Comparison of ENCODE assay signal across 7 mouse cellular contexts in genomic region chr9:47530544-47530921, GRCm38 (mm10). TPM values are rescaled to one million over a fixed set of nuclear protein-coding genes. Genes with fewer than 3 reads are reported as not detected.
DNase-seq lines count a peak whose midpoint lies in the region; ATAC-seq lines count a peak whose summit lies in the region.

No protein-coding gene starts in this region.

- 0% methylated on average over 13 of the region's 30 CpGs for WGBS in lung, embryonic 16.5 days
- WGBS in forebrain, embryonic 10.5 days, result 0% methylated on average over 27 of the region's 30 CpGs
- 0% methylated on average over 30 of the region's 30 CpGs for WGBS in intestine, embryonic 15.5 days
- under 1% methylated on average over 27 of the region's 30 CpGs for WGBS in neural tube, embryonic 13.5 days

- peak overlapping the region; percentile 84 for H3K9ac ChIP-seq in lung, embryonic 16.5 days (ENCODE audit: low read length)
- peak overlapping the region; percentile 68 for H3K9ac ChIP-seq in intestine, embryonic 15.5 days
- peak overlapping the region; percentile 93 for H3K9ac ChIP-seq in neural tube, embryonic 13.5 days

- peak overlapping the region; percentile 80 for H3K27ac ChIP-seq in lung, embryonic 16.5 days (ENCODE audit: low read length)
- H3K27ac ChIP-seq in forebrain, embryonic 10.5 days, result peak overlapping the region; percentile 96
- H3K27ac ChIP-seq in intestine, embryonic 15.5 days, result peak overlapping the region; percentile 48
- peak overlapping the region; percentile 93 for H3K27ac ChIP-seq in neural tube, embryonic 13.5 days (replicated peaks)

- H3K27me3 ChIP-seq in lung, embryonic 16.5 days (ENCODE audit: control insufficient read depth, insufficient read depth, low read depth, low read length), result peaks cover 32% of the 10 kb centered on the region
- peaks cover 10% of the 10 kb centered on the region for H3K27me3 ChIP-seq in forebrain, embryonic 10.5 days (ENCODE audit: poor library complexity, severe bottlenecking)
- peaks cover 30% of the 10 kb centered on the region for H3K27me3 ChIP-seq in intestine, embryonic 15.5 days (replicated peaks)
- no peaks in the 10 kb centered on the region for H3K27me3 ChIP-seq in neural tube, embryonic 13.5 days

- H3K9me3 ChIP-seq in lung, embryonic 16.5 days (ENCODE audit: control insufficient read depth, low read length), result no peaks in the 10 kb centered on the region
- no peaks in the 10 kb centered on the region for H3K9me3 ChIP-seq in forebrain, embryonic 10.5 days
- no peaks in the 10 kb centered on the region for H3K9me3 ChIP-seq in intestine, embryonic 15.5 days
- no peaks in the 10 kb centered on the region for H3K9me3 ChIP-seq in neural tube, embryonic 13.5 days

- H3K4me3 ChIP-seq in lung, embryonic 16.5 days (ENCODE audit: low read length), result peak overlapping the region; percentile 63
- H3K4me3 ChIP-seq in forebrain, embryonic 10.5 days, result peak overlapping the region; percentile 91
- peak overlapping the region; percentile 54 for H3K4me3 ChIP-seq in intestine, embryonic 15.5 days (replicated peaks)
- peak overlapping the region; percentile 90 for H3K4me3 ChIP-seq in neural tube, embryonic 13.5 days

- DNase-seq in lung, postnatal 10 days, result no peak
- no peak for DNase-seq in forebrain, embryonic 10.5 days (ENCODE audit: extremely low spot score, low spot score)
- no peak for DNase-seq in left cerebral cortex, postnatal 4 days

- peaks cover 12% of the 10 kb centered on the region for H3K4me1 ChIP-seq in lung, embryonic 16.5 days (replicated peaks; ENCODE audit: control insufficient read depth, insufficient read depth, low read length)
- H3K4me1 ChIP-seq in forebrain, embryonic 10.5 days, result peaks cover 51% of the 10 kb centered on the region
- H3K4me1 ChIP-seq in intestine, embryonic 15.5 days (replicated peaks), result peaks cover 13% of the 10 kb centered on the region
- H3K4me1 ChIP-seq in neural tube, embryonic 13.5 days (replicated peaks), result peaks cover 46% of the 10 kb centered on the region

- H3K4me2 ChIP-seq in lung, embryonic 16.5 days (ENCODE audit: low read depth, low read length), result peak overlapping the region; percentile 65
- peak overlapping the region; percentile 99 for H3K4me2 ChIP-seq in intestine, embryonic 15.5 days (replicated peaks)
- H3K4me2 ChIP-seq in neural tube, embryonic 13.5 days, result peak overlapping the region; percentile 86

- intact Hi-C loops in left cerebral cortex, postnatal 4 days (cut with DNase I), result loop anchor here (5.0 to 10.0 kb wide), 3 partner anchors 172 to 796 kb away; no protein-coding TSS in a partner anchor

- ATAC-seq in lung, embryonic 16.5 days (ENCODE audit: low read depth), result peak; percentile 18
- peak; percentile 52 for ATAC-seq in intestine, embryonic 15.5 days
- ATAC-seq in neural tube, embryonic 13.5 days (ENCODE audit: low read depth), result peak; percentile 46
- no peak for ATAC-seq in megakaryocyte progenitor cell, adult 5-6 weeks (replicated peaks; ENCODE audit: poor library complexity)

- H3K36me3 ChIP-seq in lung, embryonic 16.5 days (ENCODE audit: control insufficient read depth, insufficient read depth, low read length), result no peaks in the 10 kb centered on the region
- no peaks in the 10 kb centered on the region for H3K36me3 ChIP-seq in forebrain, embryonic 10.5 days (replicated peaks)
- no peaks in the 10 kb centered on the region for H3K36me3 ChIP-seq in intestine, embryonic 15.5 days
- no peaks in the 10 kb centered on the region for H3K36me3 ChIP-seq in neural tube, embryonic 13.5 days

RNA-seq across cellular contexts. Expression of gene Cadm1, which starts 0.6 kb away (rescaled TPM):
- 91.7 and 96.0 TPM in 2 replicates for polyA plus RNA-seq in lung, embryonic 16.5 days (2015; fragmentation: Nextera tagmentation; extraction: Ambion mirVana)
- 100 and 101 TPM in 2 replicates for polyA plus RNA-seq in forebrain, embryonic 10.5 days (2016; fragmentation: Nextera tagmentation; extraction: Ambion mirVana)
- 43.9 and 45.7 TPM in 2 replicates for polyA plus RNA-seq in intestine, embryonic 15.5 days (2015; fragmentation: Nextera tagmentation; extraction: Ambion mirVana)
- 155 and 157 TPM in 2 replicates for polyA plus RNA-seq in neural tube, embryonic 13.5 days (2015; fragmentation: Nextera tagmentation; extraction: Ambion mirVana)
- 0.15 TPM in 1 of 2 replicates, not detected in the other for total RNA-seq in megakaryocyte progenitor cell, adult 5-6 weeks (2015)
- total RNA-seq in megakaryocyte progenitor cell, adult 5-6 weeks (2017), result 1.5 TPM in 1 of 2 replicates, not detected in the other
- 100 to 1,000 TPM; 235 to 290 TPM for total RNA-seq in left cerebral cortex, postnatal 4 days (2021)
